Mouse (Mus musculus) intestine, embryonic 15.5 days (tissue): ENCODE results near the gene Rexo2. TPM values are rescaled to one million over a fixed set of nuclear protein-coding genes. Genes with fewer than 3 reads are reported as not detected.
"Not testable (repeated sequence)": the region's sequence is repeated elsewhere in the genome, so short reads cannot be mapped to it uniquely, and the experiment has no call there.

Source experiments
- ATAC-seq: fragments of 200-750 bp; cut with Nextera tagmentation; 2 replicates; pipeline ENCODE4 v1.8.0; 2017; ENCODE audit warnings: moderate TSS enrichment, moderate library complexity
- H3K27ac ChIP-seq: fragments of 300-500 bp; sonication (generic); 2 replicates; pipeline ENCODE4 v1.5.1; 2015; ENCODE audit warnings: mild to moderate bottlenecking, inconsistent platforms
- H3K27me3 ChIP-seq: fragments of 300-500 bp; sonication (generic); replicated peaks from 2 replicates; pipeline ENCODE4 v1.6.1; 2015; ENCODE audit warnings: inconsistent platforms
- H3K36me3 ChIP-seq: fragments of 300-500 bp; sonication (generic); 2 replicates; pipeline ENCODE4 v1.6.1; 2015; ENCODE audit warnings: inconsistent platforms
- H3K4me1 ChIP-seq: fragments of 300-500 bp; sonication (generic); replicated peaks from 2 replicates; pipeline ENCODE4 v1.6.1; 2015; ENCODE audit warnings: inconsistent platforms
- H3K4me2 ChIP-seq: fragments of 300-500 bp; sonication (generic); replicated peaks from 2 replicates; pipeline ENCODE4 v1.6.1; 2015; ENCODE audit warnings: mild to moderate bottlenecking, inconsistent platforms
- H3K4me3 ChIP-seq: fragments of 300-500 bp; sonication (generic); replicated peaks from 2 replicates; pipeline ENCODE4 v1.5.1; 2015; ENCODE audit warnings: inconsistent platforms
- H3K9ac ChIP-seq: fragments of 300-500 bp; sonication (generic); 2 replicates; pipeline ENCODE4 v1.6.1; 2015; ENCODE audit warnings: inconsistent platforms
- H3K9me3 ChIP-seq: fragments of 300-500 bp; sonication (generic); 2 replicates; pipeline ENCODE4 v1.6.1; 2016; ENCODE audit warnings: inconsistent platforms
- WGBS: fragments of 180-500 bp; shearing (Covaris S2); methylation state at CpG from one replicate; pipeline ENCODE4 v1.1.7; 2015; 5-methylcytosine and 5-hydroxymethylcytosine counted together
- polyA plus RNA-seq: library from polyadenylated mRNA; unstranded; fragments of >200 nt; fragmentation: Nextera tagmentation; extraction: Ambion mirVana; gene quantifications from 2 replicates; pipeline ENCODE4 v1.2.1, GENCODE M21; 2015

Rexo2 gene
- polyA plus RNA-seq, 1 experiment from 2014 or later: 109 TPM

DNA sequence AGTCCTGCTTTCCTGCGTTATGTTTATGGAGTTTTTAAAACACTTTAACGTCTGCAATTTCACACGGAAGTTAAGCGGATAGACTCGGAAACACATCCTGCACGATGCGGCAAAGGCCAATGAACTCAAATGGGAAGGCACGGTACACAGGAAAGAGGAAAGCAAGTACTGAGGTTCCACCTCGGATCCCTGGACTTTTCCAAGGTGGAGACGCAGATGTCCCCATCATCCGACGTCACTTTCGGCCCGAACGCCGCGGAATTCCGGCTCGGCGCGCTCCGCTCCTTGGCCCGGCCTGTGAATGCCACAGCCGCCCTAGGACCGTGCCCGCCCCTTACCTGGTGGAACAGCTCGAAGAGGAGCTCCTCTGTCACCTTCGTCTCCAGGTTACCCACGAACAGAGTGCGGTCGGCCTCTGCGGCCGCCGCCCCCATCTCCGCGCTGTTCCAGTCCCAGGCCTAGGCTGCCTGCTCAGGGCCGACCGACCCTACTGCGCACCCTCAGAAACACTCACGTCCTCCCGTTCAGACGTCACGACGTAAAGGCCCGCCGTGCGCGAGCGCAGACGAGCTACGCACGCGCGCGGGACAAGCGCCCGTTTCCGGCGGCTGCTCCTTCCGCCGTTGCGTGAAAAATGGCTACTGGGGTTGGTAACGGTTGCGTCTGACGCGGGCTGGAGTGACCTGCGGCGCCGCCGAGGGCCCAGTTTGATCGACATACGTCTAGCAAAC is 14.6 kb upstream of the Rexo2 start, which contains the start of the genes Rbm7 and Gm5617:
Rbm7 (minus strand) TSS at position 483 of the 731 bp plus-strand sequence.
Gm5617 (plus strand) TSS at position 626 of the 731 bp plus-strand sequence.
- Histone ChIP-seq H3K27ac (peak within 1 kb of the TSS; percentile 90), H3K9me3 (no peaks in the 10 kb centered on the region), H3K27me3 (no peaks in the 10 kb centered on the region), H3K4me1 (peaks cover 6% of the 10 kb centered on the region; the same call in 1 of the 2 replicates), H3K4me2 (peak within 1 kb of the TSS; percentile 82), H3K36me3 (peaks cover 22% of the 10 kb centered on the region), H3K4me3 (peak within 1 kb of the TSS; percentile 88), H3K9ac (peak within 1 kb of the TSS; percentile 93)
- under 1% methylated on average over 71 of the region's 72 CpGs for WGBS
- ATAC-seq: peak; percentile 100

DNA sequence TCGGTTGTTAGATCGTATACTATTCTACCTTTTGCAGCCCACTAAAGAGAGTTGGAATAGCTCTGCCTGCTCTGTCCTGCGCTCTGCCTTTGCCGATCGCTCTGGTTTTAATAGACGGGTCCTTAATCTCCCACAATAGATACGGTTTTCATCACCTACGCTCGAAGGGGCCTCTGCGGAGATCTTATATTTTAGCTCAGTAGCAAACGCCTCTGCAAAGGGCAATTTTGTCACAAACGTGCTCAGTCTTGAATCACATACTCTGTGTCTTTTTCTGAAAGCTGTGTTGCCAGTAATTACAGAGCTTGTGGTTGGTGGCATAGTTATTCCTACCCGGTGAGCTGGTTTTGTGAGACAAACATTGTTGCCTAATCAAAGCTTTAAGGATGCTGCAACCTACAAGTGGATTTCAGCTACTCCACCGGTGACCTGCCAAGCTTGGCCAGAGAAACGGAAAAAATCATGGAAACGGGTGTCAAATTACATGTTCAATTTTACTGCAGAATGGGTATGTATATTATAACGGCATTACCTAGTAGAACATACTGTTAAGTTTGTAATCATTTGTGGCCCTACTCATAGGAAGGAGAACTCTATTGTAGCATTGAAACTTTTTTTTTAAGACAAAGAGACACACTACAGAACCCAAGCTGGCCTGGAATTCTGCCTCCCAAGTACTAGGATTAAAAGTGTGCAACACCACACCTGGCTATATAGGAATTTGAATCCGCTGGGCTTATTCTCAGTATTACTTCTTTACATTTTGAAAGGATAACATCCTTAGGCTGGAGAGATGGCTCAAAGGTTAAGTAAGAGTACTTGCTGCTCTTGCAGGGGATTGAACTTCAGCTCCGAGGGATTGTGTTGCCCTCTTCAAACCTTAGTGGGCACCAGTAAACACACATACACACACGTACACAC is 1.1 kb upstream of the Rexo2 start:
- ATAC-seq: no peak
- H3K9ac ChIP-seq: no peak overlapping the region
- WGBS: 32% methylated on average over 20 of the region's 20 CpGs

DNA sequence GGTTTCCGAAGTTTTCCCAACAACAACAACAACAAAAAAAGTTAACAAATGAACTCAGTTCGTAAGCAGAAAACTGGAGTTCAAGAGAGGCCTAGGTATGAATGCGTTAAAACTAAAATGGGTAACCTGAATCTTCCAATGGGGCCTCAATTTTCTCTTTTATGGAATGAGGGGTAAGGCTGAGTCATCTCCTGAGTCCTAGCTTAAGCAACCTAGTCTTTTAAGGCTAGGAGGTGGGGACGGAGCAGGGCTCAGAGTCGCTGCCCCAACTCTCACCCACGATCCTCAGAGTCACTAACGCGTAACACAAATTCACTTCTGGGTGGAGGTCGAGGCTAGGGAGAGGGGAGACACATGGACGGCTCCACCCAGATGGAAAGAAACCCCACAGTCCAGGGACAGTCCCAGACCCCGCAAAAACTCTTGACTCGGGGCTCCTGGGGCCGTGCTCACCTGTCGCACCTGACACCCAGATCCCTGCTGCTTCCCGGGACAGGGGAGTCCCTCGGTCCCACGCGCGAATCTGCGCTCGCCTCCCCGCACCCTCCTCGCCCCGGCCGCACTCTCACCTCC is 499 bp downstream of the Rexo2 start:
- WGBS: 6% methylated on average over 25 of the region's 25 CpGs
- Histone ChIP-seq H3K4me1 (no peaks in the 10 kb centered on the region), H3K4me3 (peak overlapping the region; percentile 74), H3K9me3 (no peaks in the 10 kb centered on the region), H3K27me3 (no peaks in the 10 kb centered on the region), H3K4me2 (peak overlapping the region; percentile 81), H3K9ac (peak overlapping the region; percentile 61), H3K36me3 (peaks cover 7% of the 10 kb centered on the region), H3K27ac (no peak overlapping the region)
- peak; percentile 52 for ATAC-seq

More for the DNA sequence above, 1.1 kb upstream of the Rexo2 start:
- Histone ChIP-seq H3K9me3 (no peaks in the 10 kb centered on the region), H3K4me3 (peak overlapping the region; percentile 74), H3K4me1 (no peaks in the 10 kb centered on the region), H3K27me3 (no peaks in the 10 kb centered on the region), H3K36me3 (peaks cover 4% of the 10 kb centered on the region; the same call in 1 of the 2 replicates), H3K27ac (no peak overlapping the region), H3K4me2 (peak overlapping the region; percentile 81)

DNA sequence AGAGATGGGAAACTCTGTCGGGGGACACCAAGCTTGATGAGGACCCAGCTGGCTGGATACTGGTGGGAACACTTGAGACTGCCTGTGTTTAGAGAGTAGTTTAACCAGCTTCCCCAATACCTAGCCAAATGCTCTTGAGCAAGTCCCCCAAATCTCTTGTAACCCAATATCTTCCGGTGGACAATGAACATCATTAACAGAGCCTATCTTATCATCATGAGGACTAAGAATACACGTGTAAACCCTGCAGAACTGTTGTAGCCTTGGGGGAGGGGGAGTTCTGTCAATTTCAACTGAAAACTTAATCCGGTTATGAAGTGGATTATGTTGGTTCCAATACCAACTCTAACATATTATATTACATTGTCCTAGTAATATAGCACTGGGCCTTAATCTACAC is 1.6 kb downstream of the Rexo2 start:
- H3K27ac ChIP-seq: no peak overlapping the region
- no peak overlapping the region for H3K4me2 ChIP-seq
- H3K9ac ChIP-seq: no peak overlapping the region
- no peak for ATAC-seq
- no peak overlapping the region for H3K4me3 ChIP-seq
- 86% methylated on average over 4 of the region's 4 CpGs for WGBS
- H3K9me3 ChIP-seq: no peaks in the 10 kb centered on the region
- peaks cover 6% of the 10 kb centered on the region; the same call in 1 of the 2 replicates for H3K36me3 ChIP-seq
- H3K27me3 ChIP-seq: no peaks in the 10 kb centered on the region
- H3K4me1 ChIP-seq: no peaks in the 10 kb centered on the region

DNA sequence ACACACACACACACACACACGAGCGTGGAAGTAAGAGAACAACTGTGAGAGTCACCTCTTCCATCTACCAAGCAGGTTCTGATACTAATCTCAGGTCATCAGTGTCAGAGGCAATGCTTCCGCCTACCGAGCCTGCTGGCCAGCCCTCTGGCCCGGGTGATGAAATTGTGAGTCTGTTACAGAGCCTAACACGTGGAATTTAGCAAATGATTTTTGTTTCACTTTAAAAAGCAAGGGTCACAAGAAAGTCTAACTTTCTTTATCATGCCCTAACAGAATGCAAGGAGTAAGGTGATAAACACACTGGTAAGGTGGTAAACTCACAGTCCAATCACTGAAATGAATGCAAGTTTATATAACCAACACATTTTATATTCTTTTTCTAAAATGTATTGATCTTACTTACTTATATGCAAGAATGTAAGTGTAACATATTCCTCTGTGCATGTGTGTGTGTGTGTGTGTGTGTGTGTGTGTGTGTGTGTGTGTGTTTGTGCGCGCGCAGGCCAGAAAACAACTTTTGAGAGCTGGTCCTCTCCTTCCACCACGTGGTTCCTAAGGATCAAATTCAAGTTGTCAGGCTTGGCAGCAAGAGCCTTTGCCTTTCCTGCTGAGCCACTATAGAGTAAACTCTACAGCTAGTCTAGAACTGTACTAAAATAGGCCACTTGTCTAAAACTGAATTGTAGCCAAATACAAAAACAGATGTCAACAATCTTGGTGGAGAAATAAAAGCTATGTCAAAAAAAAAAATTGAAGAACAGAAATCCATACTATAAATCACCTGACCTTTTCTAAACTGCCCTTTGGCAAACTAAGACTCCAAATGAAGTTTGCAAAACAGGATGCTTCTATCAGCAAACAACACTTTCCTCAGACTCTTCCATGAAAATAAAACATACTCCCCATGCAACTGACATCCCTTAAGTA is 3.9 kb downstream of the Rexo2 start:
- Histone ChIP-seq H3K9ac (no peak overlapping the region), H3K4me3 (no peak overlapping the region), H3K4me1 (no peaks in the 10 kb centered on the region), H3K9me3 (no peaks in the 10 kb centered on the region), H3K4me2 (no peak overlapping the region), H3K36me3 (peaks cover 6% of the 10 kb centered on the region; the same call in 1 of the 2 replicates), H3K27ac (no peak overlapping the region), H3K27me3 (no peaks in the 10 kb centered on the region)
- 83% methylated on average over 10 of the region's 10 CpGs for WGBS
- no peak for ATAC-seq

DNA sequence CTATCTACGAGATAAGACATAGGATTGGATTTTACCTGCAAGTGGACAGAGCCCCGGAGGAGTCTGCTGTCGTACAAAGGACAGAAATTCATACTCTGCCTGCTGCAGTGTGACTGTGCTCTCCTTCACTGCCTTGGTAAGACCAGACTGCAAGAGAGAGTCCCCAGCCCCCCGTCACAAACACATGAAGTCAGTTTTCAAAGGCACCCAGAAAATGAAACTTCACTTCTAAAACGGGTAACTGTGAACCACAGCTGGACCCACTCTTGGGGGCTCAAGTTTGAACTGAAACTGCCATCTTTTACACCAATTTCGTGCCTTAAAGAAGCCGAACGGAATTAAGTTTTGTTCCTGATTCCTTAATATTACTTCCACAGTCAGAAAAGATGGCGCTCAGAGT is 6.1 kb downstream of the Rexo2 start:
- WGBS: 91% methylated on average over 9 of the region's 9 CpGs
- no peak overlapping the region for H3K4me3 ChIP-seq
- no peaks in the 10 kb centered on the region for H3K4me1 ChIP-seq
- no peak overlapping the region for H3K4me2 ChIP-seq
- H3K9ac ChIP-seq: no peak overlapping the region
- peaks cover 6% of the 10 kb centered on the region; the same call in 1 of the 2 replicates for H3K36me3 ChIP-seq
- no peaks in the 10 kb centered on the region for H3K9me3 ChIP-seq
- no peaks in the 10 kb centered on the region for H3K27me3 ChIP-seq
- no peak for ATAC-seq
- no peak overlapping the region for H3K27ac ChIP-seq

DNA sequence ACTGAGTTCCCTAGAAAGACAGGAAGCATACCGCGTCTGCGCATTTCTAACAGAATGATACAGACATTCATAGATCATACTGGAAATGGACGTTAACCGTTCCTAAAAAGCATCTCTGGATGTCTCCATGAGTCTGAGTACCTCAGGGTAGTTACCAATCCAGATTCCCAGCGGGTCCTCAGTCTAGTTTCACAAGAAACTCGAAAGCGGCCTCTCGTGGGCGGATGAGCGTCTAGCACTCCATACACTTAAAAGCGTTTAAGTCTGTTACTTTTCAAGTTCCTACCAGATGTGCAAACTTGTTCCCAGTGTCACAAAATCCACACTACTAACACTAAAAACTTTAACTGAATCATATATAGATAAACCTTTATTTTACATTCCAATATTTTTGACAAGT is 7.3 kb downstream of the Rexo2 start:
- Histone ChIP-seq H3K4me1 (no peaks in the 10 kb centered on the region), H3K4me3 (no peak overlapping the region), H3K27ac (no peak overlapping the region), H3K9me3 (no peaks in the 10 kb centered on the region), H3K27me3 (no peaks in the 10 kb centered on the region), H3K4me2 (no peak overlapping the region), H3K36me3 (peaks cover 6% of the 10 kb centered on the region; the same call in 1 of the 2 replicates), H3K9ac (no peak overlapping the region)
- WGBS: 91% methylated on average over 12 of the region's 12 CpGs
- ATAC-seq: no peak

DNA sequence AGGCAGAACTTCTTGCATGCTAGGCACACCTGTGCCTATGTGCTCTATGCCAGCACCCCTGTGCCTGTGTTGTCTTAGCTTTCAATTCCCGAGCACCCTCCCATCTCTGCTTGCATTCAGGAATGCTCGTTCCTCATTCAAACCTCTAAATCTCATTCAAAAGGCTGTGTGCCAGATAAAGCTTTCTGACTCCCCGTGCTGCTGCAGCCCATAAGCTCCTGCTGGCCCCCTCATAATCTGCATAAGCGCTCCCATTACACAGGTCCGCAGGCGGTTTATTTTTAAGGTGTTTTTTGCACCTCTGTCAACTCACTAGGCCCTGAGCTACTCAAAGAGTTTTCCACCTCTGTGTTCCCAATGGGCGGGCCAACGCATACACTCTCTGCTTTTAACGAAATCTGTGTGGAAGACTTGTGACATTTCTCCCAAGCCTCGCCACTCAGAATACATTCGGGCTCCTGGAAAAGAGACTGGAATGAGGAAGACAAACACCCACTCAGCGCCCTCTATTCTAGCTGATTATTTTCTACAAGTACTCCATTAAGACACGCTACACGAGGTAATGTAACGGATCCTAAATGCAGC is 7.9 kb downstream of the Rexo2 start:
- Histone ChIP-seq H3K9me3 (no peaks in the 10 kb centered on the region), H3K4me3 (no peak overlapping the region), H3K4me1 (no peaks in the 10 kb centered on the region), H3K36me3 (peaks cover 6% of the 10 kb centered on the region; the same call in 1 of the 2 replicates), H3K27me3 (no peaks in the 10 kb centered on the region), H3K4me2 (no peak overlapping the region), H3K27ac (no peak overlapping the region), H3K9ac (no peak overlapping the region)
- no peak for ATAC-seq
- WGBS: 92% methylated on average over 15 of the region's 15 CpGs

DNA sequence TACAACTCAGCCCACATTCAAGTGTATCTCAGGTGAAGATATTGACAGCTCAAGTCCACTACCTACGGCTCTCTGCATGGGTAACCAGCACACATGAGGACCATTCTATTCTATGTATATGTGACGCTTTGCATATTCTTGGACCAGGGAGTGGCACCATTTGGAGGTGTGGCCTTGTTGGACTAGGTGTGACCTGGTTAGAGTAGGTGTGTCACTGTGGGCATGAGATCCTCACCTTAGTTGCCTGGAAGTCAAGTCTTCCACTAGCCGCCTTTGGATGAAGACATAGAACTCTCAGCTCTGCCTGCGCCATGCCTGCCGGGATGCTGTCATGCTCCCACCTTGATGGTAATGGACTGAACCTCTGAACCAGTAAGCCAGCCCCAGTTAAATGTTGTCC is 13.0 kb downstream of the Rexo2 start:
- not testable (repeated sequence) for H3K27me3 ChIP-seq, H3K4me3 ChIP-seq, H3K4me1 ChIP-seq, H3K9ac ChIP-seq, ATAC-seq, H3K9me3 ChIP-seq, H3K36me3 ChIP-seq, H3K4me2 ChIP-seq, H3K27ac ChIP-seq
- 97% methylated on average over 5 of the region's 5 CpGs for WGBS

DNA sequence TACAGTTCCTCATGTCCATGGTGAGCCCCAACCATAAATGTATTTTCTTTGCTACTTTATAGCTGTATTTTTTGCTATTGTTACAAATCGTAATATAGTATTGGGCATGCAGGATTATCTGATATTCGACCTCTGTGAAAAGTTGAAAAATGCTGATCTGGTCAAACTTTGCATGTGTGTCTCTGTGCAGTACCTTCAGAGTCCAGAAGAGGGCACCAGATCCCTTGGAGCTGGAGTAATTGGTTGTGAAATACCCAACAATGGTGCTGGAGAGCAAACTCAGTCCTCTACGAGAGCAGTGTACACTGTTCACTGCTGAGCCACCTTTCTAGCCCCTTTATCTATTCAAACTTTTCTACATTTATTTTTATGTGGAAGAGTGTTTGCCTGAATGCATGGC is 13.6 kb downstream of the Rexo2 start:
- ATAC-seq: no peak
- Histone ChIP-seq H3K27me3 (no peaks in the 10 kb centered on the region), H3K4me2 (no peak overlapping the region), H3K9me3 (no peaks in the 10 kb centered on the region), H3K36me3 (0 out of 2 replicates have a peak, but pooled peaks cover 5% of the 10 kb centered on the region), H3K4me1 (no peaks in the 10 kb centered on the region), H3K4me3 (no peak overlapping the region), H3K27ac (no peak overlapping the region), H3K9ac (no peak overlapping the region)
- 73% methylated on average over 3 of the region's 3 CpGs for WGBS

DNA sequence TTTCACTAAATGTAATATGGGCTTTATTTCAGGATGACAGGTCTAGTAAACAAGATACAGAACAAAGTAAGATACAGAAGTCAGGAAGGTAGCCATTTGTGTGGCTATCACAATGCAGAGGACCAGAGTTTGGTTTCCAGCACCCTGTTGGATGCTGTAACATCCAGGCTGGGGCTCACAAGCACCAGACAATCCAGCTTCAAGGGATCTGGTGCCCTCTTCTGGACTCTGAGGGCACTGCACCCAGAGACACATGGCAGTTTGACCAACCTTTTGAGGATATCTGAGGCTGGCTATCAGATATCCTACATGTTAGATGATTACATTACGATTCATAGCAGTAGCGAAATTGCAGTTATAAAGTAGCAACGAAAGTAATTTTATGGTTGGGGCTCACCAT is 14.8 kb downstream of the Rexo2 start:
- Histone ChIP-seq H3K36me3 (0 out of 2 replicates have a peak, but pooled peaks cover 5% of the 10 kb centered on the region), H3K9ac (no peak overlapping the region), H3K27me3 (no peaks in the 10 kb centered on the region), H3K4me1 (no peaks in the 10 kb centered on the region), H3K9me3 (no peaks in the 10 kb centered on the region), H3K4me3 (no peak overlapping the region), H3K4me2 (no peak overlapping the region), H3K27ac (no peak overlapping the region)
- WGBS: 95% methylated on average over 3 of the region's 3 CpGs
- ATAC-seq: no peak
